Mouse (Mus musculus) midbrain, embryonic 16.5 days (tissue): ENCODE measurements around the gene Six5. TPM values are rescaled to one million over a fixed set of nuclear protein-coding genes. Genes with fewer than 3 reads are reported as not detected.
A peak's percentile ranks its signal among the peaks of the same experiment; 100 is the strongest.

Experiments used
- ATAC-seq: fragments of 200-750 bp; cut with Nextera tagmentation; 2 replicates; pipeline ENCODE4 v1.8.0; 2017; ENCODE audit warnings: moderate TSS enrichment
- H3K27ac ChIP-seq: fragments of 300-500 bp; sonication (generic); 2 replicates; pipeline ENCODE4 v1.5.1; 2014; ENCODE audit warnings: mild to moderate bottlenecking, low read length, mixed read lengths
- H3K27me3 ChIP-seq: fragments of 300-500 bp; sonication (generic); 2 replicates; pipeline ENCODE4 v1.6.1; 2014; ENCODE audit warnings: low read depth, low read length, mixed read lengths; ENCODE audit not compliant: control insufficient read depth, insufficient read depth
- H3K36me3 ChIP-seq: fragments of 300-500 bp; sonication (generic); 2 replicates; pipeline ENCODE4 v1.6.1; 2014; ENCODE audit warnings: mild to moderate bottlenecking, low read length, moderate library complexity, mixed read lengths; ENCODE audit not compliant: control insufficient read depth, insufficient read depth
- H3K4me1 ChIP-seq: fragments of 300-500 bp; sonication (generic); 2 replicates; pipeline ENCODE4 v1.6.1; 2014; ENCODE audit warnings: mild to moderate bottlenecking, low read length, mixed read lengths; ENCODE audit not compliant: control insufficient read depth, insufficient read depth
- H3K4me2 ChIP-seq: fragments of 300-500 bp; sonication (generic); 2 replicates; pipeline ENCODE4 v1.6.1; 2014; ENCODE audit warnings: mild to moderate bottlenecking, low read length, mixed read lengths
- H3K4me3 ChIP-seq: fragments of 300-500 bp; sonication (generic); 2 replicates; pipeline ENCODE4 v1.5.1; 2014; ENCODE audit warnings: low read depth, mild to moderate bottlenecking, low read length, moderate library complexity, mixed read lengths
- H3K9ac ChIP-seq: fragments of 300-500 bp; sonication (generic); 2 replicates; pipeline ENCODE4 v1.6.1; 2014; ENCODE audit warnings: low read depth, low read length, mixed read lengths
- H3K9me3 ChIP-seq: fragments of 300-500 bp; sonication (generic); replicated peaks from 2 replicates; pipeline ENCODE4 v1.6.1; 2014; ENCODE audit warnings: mild to moderate bottlenecking, low read length, mixed read lengths; ENCODE audit not compliant: control insufficient read depth, poor library complexity, severe bottlenecking
- WGBS: fragments of 180-500 bp; shearing (Covaris S2); extraction: QIAGEN DNeasy Blood & Tissue Kit; methylation state at CpG from one replicate; pipeline ENCODE4 v1.1.7; 2014; 5-methylcytosine and 5-hydroxymethylcytosine counted together
- polyA plus RNA-seq: library from polyadenylated mRNA; unstranded; fragments of >200 nt; fragmentation: Nextera tagmentation; extraction: Ambion mirVana; gene quantifications from 2 replicates; pipeline ENCODE4 v1.2.1, GENCODE M21; 2015

The Six5 gene
- polyA plus RNA-seq, 1 experiment from 2014 or later, result 1.6 TPM

DNA sequence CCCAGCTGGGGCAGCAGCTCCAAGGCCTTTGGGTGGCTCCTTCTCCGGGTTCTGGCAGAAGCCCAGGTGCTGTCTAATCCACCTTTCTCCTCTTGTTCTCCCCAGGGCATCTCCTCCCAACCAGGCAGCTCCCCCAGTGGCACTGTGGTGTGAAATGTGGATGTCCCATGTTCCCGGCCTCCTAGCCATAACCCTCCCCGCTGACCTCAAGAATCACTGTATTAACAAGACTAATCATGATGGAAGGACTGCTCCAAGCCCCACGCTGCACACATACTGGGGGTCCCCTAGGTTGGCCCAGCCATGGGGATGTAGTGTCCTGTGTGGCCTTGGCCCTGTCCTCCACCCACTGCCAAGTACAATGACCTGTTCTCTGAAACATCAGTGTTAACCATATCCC lies 12.2 kb upstream of the Six5 start:
- H3K27me3 ChIP-seq, result no peaks in the 10 kb centered on the region
- ATAC-seq, result no peak
- peaks cover 34% of the 10 kb centered on the region for H3K36me3 ChIP-seq
- H3K9me3 ChIP-seq, result no peaks in the 10 kb centered on the region
- H3K27ac ChIP-seq, result no peak overlapping the region
- H3K4me1 ChIP-seq, result peaks cover 10% of the 10 kb centered on the region
- no peak overlapping the region for H3K4me3 ChIP-seq
- no peak overlapping the region for H3K4me2 ChIP-seq
- H3K9ac ChIP-seq, result no peak overlapping the region
- WGBS, result 85% methylated on average over 4 of the region's 4 CpGs

- H3K27me3 ChIP-seq, result no peaks in the 10 kb centered on the region
- WGBS, result 60% methylated on average over 6 of the region's 6 CpGs
- no peaks in the 10 kb centered on the region for H3K9me3 ChIP-seq
- H3K9ac ChIP-seq, result no peak overlapping the region
- peaks cover 33% of the 10 kb centered on the region for H3K36me3 ChIP-seq
- no peak overlapping the region for H3K27ac ChIP-seq
- peaks cover 1% of the 10 kb centered on the region; the same call in 1 of the 2 replicates for H3K4me1 ChIP-seq
- no peak for ATAC-seq
- no peak overlapping the region for H3K4me3 ChIP-seq
- no peak overlapping the region for H3K4me2 ChIP-seq
These were observed 11.3 kb upstream of the Six5 start for GRCm38 (mm10) chr7:19083096-19083495.

- ATAC-seq, result 0 out of 2 replicates have a peak, but pooled peaks have one; percentile 6
- H3K4me2 ChIP-seq, result no peak within 1 kb of the TSS
- H3K27me3 ChIP-seq, result no peaks in the 10 kb centered on the region
- H3K4me1 ChIP-seq, result no peaks in the 10 kb centered on the region
- no peak within 1 kb of the TSS for H3K27ac ChIP-seq
- peaks cover 28% of the 10 kb centered on the region for H3K36me3 ChIP-seq
- no peak within 1 kb of the TSS for H3K4me3 ChIP-seq
- H3K9ac ChIP-seq, result no peak within 1 kb of the TSS
- H3K9me3 ChIP-seq, result no peaks in the 10 kb centered on the region
- WGBS, result 49% methylated on average over 10 of the region's 10 CpGs
These were observed 10.7 kb upstream of the Six5 start, which contains the start of gene Dmpk for GRCm38 (mm10) chr7:19083701-19084100. Gene Dmpk, plus strand, starts transcription at chr7:19083849.

GRCm38 (mm10) chr7:19084277-19084771 lies 10.1 kb upstream of the Six5 start:
- Histone ChIP-seq H3K9me3 (no peaks in the 10 kb centered on the region), H3K4me2 (no peak overlapping the region), H3K4me1 (no peaks in the 10 kb centered on the region), H3K27ac (no peak overlapping the region), H3K4me3 (no peak overlapping the region), H3K36me3 (peaks cover 28% of the 10 kb centered on the region), H3K27me3 (no peaks in the 10 kb centered on the region), H3K9ac (no peak overlapping the region)
- 83% methylated on average over 6 of the region's 6 CpGs for WGBS
- ATAC-seq, result no peak

DNA sequence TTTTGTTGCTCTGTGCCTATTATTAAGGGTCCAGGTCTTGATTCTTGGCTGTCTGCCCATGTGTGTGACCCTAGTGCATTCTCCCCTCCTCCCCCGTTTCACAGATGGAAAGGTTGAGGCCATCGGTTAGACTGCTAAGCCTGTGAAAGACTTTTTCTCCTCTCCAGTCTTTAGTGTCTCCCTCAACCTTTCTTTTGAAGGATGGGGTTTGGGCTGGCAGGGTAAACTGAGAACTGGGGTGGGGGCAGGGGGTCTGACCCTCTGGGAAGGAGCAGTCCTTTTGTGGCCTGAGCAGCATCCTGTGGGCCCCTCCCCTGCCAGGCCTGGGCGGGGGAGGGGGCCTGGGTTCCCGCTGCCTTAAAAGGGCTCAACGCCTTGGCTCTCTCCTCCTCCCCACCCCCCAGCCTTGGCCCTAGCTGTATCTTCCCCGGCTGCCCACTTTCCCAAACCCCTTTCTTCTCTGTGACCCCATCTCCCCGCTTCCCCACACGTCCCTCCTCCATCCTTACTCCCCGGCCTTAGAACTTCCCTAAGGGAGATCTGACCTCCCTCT lies 9.4 kb upstream of the Six5 start:
- Histone ChIP-seq H3K27me3 (no peaks in the 10 kb centered on the region), H3K4me2 (no peak overlapping the region), H3K4me3 (no peak overlapping the region), H3K27ac (no peak overlapping the region), H3K4me1 (no peaks in the 10 kb centered on the region), H3K36me3 (peaks cover 28% of the 10 kb centered on the region), H3K9me3 (no peaks in the 10 kb centered on the region), H3K9ac (no peak overlapping the region)
- no peak for ATAC-seq
- WGBS, result 24% methylated on average over 9 of the region's 9 CpGs

DNA sequence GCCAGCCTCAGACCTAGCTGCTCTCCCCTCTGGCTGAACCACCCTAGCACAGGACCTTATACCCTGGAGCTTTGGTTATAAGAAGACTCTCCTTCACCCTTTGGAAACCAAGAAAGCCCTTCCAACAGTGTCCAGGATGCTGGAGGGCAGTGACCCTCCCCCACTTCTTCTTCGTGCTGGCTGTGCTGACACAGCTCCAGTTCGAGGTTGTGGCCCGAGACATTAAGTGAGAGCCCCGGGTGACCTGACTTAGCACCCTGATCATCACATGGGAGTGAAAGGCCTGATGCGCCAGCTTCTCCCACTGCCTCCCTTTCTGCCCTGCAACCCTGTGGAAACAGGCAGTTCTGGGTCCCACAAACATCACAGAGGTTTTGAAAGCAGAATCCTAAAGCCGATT lies 8.9 kb upstream of the Six5 start:
- Histone ChIP-seq H3K9me3 (no peaks in the 10 kb centered on the region), H3K27ac (no peak overlapping the region), H3K4me2 (no peak overlapping the region), H3K4me3 (no peak overlapping the region), H3K27me3 (no peaks in the 10 kb centered on the region), H3K9ac (no peak overlapping the region), H3K36me3 (peaks cover 26% of the 10 kb centered on the region), H3K4me1 (no peaks in the 10 kb centered on the region)
- no peak for ATAC-seq
- WGBS, result 14% methylated on average over 6 of the region's 6 CpGs

GRCm38 (mm10) chr7:19086042-19086441 lies 8.4 kb upstream of the Six5 start:
- H3K27me3 ChIP-seq, result peaks cover 4% of the 10 kb centered on the region; the same call in 1 of the 2 replicates
- H3K9me3 ChIP-seq, result no peaks in the 10 kb centered on the region
- no peak overlapping the region for H3K9ac ChIP-seq
- no peak overlapping the region for H3K4me3 ChIP-seq
- peaks cover 21% of the 10 kb centered on the region for H3K36me3 ChIP-seq
- no peaks in the 10 kb centered on the region for H3K4me1 ChIP-seq
- H3K27ac ChIP-seq, result no peak overlapping the region
- H3K4me2 ChIP-seq, result no peak overlapping the region
- 17% methylated on average over 14 of the region's 14 CpGs for WGBS
- ATAC-seq, result no peak

DNA sequence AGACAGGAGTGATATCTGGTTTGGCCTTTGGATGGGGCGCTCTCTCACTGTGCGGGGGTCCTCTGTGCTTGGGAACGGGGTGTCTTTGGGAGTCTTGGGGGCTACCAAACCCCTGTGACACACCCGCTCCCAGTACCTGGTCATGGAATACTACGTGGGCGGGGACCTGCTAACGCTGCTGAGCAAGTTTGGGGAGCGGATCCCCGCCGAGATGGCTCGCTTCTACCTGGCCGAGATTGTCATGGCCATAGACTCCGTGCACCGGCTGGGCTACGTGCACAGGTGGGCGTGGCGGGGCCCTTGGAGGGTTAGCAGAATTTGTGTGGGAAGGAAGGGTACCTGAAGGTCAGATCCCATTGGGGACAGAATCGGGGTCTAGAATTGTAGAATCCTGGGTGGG lies 7.6 kb upstream of the Six5 start:
- WGBS, result 62% methylated on average over 18 of the region's 18 CpGs
- Histone ChIP-seq H3K4me2 (no peak overlapping the region), H3K27me3 (peaks cover 10% of the 10 kb centered on the region; the same call in 1 of the 2 replicates), H3K9me3 (no peaks in the 10 kb centered on the region), H3K36me3 (peaks cover 19% of the 10 kb centered on the region), H3K4me3 (no peak overlapping the region), H3K27ac (no peak overlapping the region), H3K9ac (no peak overlapping the region), H3K4me1 (no peaks in the 10 kb centered on the region)
- no peak for ATAC-seq

GRCm38 (mm10) chr7:19088813-19089212 lies 5.6 kb upstream of the Six5 start:
- Histone ChIP-seq H3K27me3 (peaks cover 10% of the 10 kb centered on the region; the same call in 1 of the 2 replicates), H3K4me1 (peaks cover 8% of the 10 kb centered on the region), H3K4me2 (no peak overlapping the region), H3K4me3 (no peak overlapping the region), H3K9ac (no peak overlapping the region), H3K9me3 (no peaks in the 10 kb centered on the region), H3K27ac (no peak overlapping the region), H3K36me3 (peaks cover 16% of the 10 kb centered on the region; the same call in 1 of the 2 replicates)
- ATAC-seq, result no peak
- WGBS, result 35% methylated on average over 10 of the region's 10 CpGs
